Mouse (Mus musculus): ENCODE measurements around the gene Gm10799.

Gm10799 gene

DNA sequence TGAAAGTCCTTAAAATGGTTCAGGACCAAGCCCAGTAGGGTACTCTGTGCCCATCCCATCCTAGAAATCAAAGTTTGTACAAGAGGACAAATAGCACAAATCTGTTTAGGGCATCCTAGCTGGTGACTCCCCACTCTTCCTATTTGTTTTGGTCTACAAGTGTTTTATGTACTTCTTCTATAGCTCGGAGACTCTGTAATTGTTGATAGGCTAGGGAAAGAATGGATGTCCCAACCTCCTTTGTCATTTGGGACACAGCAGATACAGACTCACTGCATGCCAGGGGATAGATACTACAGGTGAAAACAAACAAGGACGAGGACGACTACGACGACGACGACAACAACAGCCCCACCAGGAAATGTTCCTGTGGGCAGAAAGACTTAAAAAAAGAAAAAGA is at the start of gene Gm10799:
TSS of gene Gm10799 (minus strand) at position 101 of the 400 bp plus-strand sequence.
- 81% methylated on average over 7 of the region's 7 CpGs for WGBS

DNA sequence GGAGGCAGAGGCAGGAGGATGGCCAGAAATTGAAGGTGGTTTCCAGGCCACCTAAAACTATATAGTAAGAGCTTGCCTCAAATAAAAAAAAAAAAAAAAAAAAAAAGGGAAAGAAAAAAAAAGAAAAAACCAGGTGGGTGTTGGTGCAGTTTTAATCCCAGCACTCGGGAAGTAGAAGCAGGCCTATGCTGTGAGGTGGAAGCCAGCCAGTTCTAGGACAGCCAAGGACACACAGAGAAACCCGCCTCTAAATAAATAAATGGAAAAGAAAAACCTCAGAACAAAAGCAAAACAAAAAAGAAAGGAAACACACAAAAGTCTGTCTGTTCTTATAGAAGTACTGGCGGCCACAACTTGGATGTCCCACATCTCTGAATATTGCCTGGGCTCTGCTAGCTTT is 46.5 kb upstream of the Gm10799 start:
- 61% methylated on average over 3 of the region's 3 CpGs for WGBS

DNA sequence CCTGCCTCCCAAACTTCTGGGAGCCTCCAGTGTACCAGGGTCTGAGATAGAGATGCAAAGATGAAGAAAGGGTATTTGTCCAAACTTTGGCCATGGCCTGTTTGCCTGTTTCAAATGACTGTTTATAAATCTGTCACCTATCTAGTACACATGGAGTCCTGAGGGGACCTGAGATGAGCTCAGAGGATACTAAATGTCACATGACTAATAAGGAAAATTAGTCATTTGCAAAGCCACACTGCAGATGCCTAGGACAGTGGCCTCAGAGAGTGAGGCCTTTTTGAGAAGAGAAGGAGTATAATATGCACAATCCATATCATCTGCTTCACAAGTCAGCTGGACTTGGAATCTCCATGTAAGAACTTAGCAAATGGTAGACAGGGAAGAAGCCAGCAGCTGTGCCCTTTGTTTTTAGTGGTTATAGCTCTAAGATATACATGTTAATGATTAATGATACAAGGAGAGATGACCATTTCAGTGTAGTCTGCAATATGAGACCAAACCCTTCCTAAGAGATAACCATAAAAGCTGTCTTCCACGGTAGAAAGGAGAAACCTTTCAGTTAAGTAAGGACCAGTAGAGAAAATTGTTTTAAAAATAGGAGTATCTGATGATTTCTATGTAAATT is 42.9 kb upstream of the Gm10799 start:
- WGBS = no CpG with 5 or more reads among the region's 1 CpGs

DNA sequence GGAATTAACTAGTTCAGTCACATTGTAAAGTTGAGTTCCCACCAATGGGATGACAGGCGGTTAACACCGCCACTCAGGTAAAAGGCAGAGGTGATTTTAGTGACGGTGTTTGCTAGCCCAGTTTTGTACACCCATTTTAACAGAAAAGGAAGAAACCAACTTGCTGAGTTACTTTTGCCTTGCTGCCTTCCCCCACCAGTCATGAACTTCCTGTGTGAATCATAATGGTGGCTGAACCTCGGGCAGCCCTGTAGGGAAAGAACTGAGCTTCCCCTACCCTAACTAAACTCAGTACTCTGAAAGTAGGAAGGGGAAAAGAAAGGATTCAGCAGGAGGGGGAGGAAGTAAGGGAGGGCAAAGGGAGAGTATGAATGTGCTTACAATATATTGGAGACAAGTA is 41.7 kb upstream of the Gm10799 start:
- 89% methylated on average over 4 of the region's 4 CpGs for WGBS

DNA sequence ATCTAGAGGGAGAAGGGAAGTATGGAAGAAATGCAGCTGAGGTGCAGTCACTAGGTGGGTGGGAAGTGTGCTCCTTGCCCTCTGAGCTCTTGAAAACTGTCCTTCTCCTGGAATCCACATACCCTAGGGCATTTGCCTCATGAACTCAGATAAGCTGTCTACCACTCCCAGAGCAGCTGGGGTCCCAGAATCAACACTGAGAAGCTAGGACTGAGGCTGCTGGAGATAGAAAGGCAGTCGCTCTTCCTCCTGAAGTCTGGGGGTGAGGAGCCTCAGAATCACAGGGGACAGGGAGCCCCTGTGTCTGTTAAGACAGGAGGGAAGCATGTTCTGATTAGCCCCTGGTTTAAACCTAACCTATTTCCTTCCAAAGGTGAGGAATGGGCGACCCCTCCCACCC is 41.2 kb upstream of the Gm10799 start:
- 84% methylated on average over 2 of the region's 2 CpGs for WGBS

DNA sequence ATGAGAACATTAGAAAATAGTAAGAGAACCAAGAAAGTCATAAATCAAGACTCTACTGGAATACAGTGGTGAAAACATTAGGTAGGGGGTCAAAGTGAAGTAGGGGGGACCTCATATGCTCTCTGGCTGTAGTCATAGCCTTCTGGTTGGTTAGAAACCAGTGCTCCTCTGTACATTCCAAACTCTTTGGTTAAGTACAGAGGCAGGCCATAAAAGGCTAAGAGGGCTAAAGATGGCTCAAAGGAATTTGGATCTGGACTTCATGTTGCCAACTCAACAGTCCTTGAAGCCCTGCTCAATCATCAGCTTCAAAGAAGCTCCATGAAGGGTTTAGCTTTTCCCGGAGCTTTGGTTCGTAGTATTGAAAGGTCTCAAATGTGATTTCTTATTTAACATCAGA is 40.7 kb upstream of the Gm10799 start:
- WGBS = 96% methylated on average over 2 of the region's 2 CpGs

DNA sequence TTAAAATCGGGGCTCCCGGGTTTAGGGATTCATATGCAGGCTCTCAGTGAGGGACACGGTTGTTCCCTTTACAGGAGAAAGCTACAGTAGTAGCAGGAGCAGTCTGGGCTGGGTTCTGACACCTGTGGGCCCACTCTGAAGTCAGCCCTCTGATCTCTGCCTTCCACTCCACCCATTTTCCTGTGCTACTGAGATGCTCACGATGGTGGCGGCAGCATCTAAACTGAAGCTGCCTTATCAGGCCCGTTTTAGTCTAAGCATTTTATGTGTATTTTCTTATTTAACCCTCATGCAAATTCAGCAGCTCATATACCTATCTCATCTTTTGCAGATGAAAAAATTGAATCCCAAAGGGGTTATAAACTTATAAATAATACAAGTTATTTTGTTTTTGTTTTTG is 36.5 kb upstream of the Gm10799 start:
- 91% methylated on average over 6 of the region's 6 CpGs for WGBS

DNA sequence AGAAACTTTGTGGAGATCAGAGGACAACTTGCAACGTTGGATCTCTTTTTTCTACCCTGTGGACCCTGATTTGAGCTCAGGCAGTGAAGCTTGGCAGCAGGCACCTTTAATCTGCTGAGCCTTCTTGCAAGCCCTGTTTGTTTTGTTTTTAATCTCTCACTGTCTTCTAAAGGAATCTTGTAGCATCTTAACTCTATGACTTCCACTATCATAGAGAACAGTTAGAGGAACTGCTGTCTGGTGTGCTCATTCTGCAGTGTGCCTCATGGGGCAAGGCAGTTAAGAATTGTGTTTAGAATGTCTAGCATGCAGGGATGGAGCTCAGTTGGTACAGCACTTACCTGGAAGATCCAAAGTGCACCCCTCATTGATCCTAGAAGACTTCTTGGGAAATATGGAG is 31.6 kb upstream of the Gm10799 start:
- 76% methylated on average over 1 of the region's 1 CpGs for WGBS

DNA sequence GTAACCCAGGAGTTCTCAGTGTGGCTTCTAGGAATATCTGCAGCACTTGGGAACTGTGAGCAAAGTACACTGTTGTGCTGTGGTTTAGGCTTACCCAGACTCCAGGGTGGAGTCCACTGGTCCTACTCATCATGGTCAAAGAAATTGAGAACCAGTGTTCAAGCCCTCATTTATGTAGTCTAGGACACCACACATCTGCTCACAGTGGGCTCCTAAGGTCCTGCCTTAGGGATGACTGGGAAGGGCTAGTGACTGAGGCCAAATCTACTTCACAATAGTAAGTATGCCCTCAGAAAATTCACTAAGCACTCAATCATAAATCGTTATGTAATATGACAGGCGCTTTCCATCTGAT is 30.9 kb upstream of the Gm10799 start:
- 98% methylated on average over 2 of the region's 2 CpGs for WGBS

DNA sequence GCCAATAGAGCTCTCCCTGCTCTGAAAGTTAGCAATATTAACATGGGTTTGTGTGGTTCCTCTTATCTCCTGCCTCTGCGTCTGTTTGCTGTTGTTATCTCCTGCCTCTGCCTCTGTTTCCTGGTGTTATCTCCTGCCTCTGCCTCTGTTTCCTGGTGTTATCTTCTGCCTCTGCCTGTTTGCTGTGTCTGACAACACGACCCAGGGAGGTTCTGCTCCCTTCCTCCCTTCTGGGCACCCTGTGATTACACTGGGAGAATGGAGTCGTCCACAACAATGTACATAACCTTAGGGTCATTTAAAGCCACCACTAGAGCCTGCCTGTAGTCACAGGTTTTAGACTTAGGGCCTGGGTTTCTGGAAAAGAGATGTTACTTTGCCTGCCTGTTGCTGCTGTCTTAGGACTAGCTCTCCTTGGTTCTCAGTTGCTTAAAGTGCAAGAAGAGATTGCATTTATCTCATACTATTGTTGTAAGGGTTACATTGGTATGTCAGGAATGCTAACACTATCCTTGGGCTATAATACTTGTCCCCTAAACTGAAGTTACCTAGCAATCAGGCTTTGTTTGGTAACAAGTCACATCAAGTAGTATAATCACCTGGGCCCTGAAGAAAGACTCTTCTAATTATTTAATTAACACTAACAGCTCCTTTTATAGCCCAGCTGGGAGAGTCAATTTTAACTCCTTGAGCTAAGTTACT is 30.3 kb upstream of the Gm10799 start:
- 68% methylated on average over 3 of the region's 3 CpGs for WGBS

DNA sequence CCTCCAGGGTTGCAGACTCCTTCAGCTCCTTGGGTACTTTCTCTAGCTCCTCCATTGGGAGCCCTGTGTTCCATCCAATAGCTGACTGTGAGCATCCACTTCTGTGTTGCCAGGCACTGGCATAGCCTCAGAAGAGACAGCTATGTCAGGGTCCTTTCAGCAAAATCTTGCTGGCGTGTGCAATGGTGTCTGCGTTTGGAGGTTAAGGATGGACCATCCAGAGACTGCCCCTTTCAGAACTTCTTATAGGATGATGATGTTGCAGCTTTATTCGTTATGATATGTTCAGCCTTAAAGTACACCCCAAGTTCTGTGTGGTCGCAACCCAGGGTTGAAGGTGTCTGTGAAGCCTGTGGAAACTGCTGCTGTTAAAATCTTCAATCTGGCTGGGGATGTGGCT is 29.0 kb upstream of the Gm10799 start:
- WGBS = 97% methylated on average over 4 of the region's 4 CpGs

DNA sequence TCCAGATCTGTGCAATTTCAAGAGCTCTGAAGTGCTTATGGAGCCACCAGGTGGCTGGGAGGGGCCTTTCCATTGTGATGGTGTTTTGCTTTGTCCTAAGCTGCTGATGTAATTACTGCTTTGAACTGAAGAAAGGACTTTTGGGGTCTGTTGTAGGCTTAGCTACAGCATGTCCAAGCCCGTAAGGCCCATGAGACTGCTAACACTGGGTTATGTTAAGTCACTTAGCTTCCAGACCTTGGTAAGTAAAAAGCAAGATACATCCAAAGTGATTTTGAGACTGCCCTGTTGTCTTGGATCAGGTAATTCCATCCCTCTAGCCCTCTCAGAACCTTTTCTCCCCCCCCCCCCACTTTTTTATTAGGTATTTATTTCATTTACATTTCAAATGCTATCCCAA is 28.4 kb upstream of the Gm10799 start:
- WGBS = 81% methylated on average over 1 of the region's 1 CpGs

DNA sequence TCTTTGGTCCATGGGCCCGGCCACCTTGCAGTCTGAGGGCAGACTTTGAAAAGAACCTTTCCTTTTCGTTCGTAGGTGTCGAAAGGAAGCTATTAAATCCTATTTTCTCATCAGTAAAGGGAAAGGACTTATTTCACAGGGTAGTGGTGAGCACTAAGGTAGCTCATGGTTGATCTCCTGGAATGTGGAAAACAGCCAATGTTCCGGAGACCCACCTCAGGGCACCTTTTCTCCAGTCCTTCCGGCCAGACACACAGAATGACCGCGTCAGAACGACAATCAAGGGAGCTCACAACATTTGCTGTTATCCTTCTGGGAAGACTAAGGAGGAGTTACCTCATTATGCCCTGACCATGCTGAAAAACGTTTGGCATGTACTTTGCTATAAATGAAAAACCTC is 27.9 kb upstream of the Gm10799 start:
- WGBS = 58% methylated on average over 10 of the region's 10 CpGs

DNA sequence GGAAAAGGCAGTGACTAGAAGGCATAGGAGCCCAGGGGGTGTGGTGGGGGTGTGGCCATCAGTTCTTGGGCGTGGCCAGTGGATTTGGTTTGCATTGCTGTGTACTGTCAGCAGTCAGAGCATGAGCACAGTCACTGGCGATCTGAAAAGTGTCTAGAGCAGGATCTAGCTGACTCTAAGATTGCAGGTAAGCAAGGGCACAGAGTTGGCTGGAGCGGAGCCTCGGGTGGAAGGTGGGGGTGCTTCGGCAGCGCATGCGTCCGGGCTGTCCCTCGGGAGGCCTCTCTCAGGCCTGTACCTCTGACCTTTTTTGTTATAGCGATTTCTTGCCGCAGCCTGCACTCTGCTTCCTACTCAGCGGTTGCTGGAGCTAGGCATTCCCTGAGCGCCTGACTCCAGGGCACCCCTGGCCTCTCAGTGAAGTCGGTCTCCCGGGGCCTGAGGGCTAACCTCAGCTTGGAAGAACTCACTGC is 27.4 kb upstream of the Gm10799 start, which contains the start of gene Cd59a:
TSS of gene Cd59a (plus strand) at position 61 of the 473 bp plus-strand sequence.
- WGBS = 15% methylated on average over 15 of the region's 15 CpGs

DNA sequence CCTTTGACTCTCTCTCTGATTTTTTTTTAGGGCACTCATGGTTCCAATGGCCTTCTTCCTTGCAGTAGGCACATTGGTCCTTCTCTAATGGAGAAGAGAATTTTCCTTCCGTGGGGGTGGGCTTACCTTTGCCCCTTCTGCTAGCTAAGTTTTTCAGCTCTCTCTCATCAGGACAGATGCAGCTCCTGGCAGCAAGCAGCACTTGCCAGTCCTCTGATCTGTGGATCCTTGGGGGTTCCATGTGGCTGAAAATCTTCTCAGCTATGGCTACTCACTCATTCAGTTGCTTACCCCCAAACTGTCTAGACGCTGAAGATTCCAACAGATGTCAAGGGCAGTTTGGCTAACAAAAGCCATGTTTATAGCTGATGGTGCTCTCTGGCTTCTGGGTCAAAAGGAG is 25.0 kb upstream of the Gm10799 start:
- 84% methylated on average over 2 of the region's 2 CpGs for WGBS

DNA sequence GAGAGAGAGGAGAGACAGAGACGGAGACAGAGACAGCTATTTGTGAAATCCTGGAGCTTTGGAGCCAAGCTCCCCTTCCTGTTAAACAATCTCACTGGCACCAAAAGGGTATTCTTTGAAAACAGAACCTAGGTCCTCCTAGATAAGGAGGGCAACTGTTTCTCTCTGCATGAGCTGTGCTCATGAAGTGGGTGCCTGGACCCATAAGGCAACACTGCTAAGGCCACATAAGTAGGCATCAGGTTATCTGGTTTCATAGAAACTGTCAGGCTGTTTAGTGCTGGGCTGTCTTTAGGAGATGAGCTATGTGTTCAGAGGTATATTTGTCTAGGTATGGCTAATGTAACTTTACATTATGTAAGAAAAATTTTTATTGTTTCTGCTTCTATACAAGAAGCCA is 19.2 kb upstream of the Gm10799 start:
- 70% methylated on average over 1 of the region's 1 CpGs for WGBS

DNA sequence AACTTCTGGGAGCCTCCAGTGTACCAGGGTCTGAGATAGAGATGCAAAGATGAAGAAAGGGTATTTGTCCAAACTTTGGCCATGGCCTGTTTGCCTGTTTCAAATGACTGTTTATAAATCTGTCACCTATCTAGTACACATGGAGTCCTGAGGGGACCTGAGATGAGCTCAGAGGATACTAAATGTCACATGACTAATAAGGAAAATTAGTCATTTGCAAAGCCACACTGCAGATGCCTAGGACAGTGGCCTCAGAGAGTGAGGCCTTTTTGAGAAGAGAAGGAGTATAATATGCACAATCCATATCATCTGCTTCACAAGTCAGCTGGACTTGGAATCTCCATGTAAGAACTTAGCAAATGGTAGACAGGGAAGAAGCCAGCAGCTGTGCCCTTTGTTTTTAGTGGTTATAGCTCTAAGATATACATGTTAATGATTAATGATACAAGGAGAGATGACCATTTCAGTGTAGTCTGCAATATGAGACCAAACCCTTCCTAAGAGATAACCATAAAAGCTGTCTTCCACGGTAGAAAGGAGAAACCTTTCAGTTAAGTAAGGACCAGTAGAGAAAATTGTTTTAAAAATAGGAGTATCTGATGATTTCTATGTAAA is 13.2 kb upstream of the Gm10799 start:
- 100% methylated on average over 1 of the region's 1 CpGs for WGBS

DNA sequence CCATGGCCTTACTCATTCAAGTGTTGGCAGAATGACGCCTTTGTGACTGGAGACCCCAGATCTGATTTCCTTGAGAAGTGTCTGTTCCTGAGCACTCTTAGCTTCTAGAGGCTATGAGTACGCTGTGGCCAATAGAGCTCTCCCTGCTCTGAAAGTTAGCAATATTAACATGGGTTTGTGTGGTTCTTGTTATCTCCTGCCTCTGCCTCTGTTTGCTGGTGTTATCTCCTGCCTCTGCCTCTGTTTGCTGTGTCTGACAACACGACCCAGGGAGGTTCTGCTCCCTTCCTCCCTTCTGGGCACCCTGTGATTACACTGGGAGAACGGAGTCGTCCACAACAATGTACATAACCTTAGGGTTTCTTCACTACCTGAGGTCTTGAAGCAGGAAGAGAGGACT is 9.9 kb upstream of the Gm10799 start:
- WGBS = 83% methylated on average over 5 of the region's 5 CpGs

DNA sequence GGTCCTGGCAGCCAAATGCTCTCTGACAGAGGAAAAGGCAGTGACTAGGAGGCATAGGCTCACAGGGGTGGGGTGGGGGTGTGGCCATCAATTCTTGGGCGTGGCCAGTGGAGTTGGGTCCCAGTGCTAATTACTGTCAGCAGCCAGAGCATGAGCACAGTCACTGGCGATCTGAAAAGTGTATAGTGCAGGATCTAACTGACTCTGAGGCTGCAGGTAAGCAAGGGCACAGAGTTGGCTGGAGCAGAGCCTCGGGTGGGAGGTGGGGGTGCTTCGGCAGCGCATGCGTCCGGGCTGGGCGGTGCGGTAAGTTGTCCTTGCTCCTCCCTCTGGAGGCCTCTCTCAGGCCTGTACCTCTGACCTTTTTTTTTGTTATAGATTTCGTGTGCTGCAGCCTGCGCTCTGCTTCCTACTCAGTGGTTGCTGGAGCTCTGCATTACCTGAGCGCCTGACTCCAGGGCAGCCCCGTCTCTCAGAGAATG is 1.4 kb upstream of the Gm10799 start, which contains the start of gene Cd59b:
TSS of gene Cd59b (plus strand) at position 146 of the 482 bp plus-strand sequence.
- 6% methylated on average over 13 of the region's 13 CpGs for WGBS

DNA sequence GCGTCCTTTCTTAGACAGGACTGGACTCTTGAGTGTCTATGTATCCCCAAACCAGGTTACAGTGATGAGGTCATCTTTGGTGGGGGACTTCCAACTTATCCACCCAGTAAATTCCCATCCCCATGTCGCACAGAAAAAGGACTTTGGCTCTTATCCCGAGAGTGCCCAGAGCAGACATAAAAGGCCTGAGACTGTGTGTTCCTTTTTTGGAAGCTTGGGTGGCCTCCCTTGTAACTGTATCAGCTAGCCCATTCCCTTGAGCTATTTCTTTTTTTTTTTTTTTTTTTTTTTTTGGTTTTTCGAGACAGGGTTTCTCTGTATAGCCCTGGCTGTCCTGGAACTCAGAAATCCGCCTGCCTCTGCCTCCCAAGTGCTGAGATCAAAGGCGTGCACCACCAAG is 2.8 kb downstream of the Gm10799 start, which contains the start of gene Gm10912:
TSS of gene Gm10912 (plus strand) at position 301 of the 400 bp plus-strand sequence.
- WGBS = 75% methylated on average over 6 of the region's 6 CpGs

DNA sequence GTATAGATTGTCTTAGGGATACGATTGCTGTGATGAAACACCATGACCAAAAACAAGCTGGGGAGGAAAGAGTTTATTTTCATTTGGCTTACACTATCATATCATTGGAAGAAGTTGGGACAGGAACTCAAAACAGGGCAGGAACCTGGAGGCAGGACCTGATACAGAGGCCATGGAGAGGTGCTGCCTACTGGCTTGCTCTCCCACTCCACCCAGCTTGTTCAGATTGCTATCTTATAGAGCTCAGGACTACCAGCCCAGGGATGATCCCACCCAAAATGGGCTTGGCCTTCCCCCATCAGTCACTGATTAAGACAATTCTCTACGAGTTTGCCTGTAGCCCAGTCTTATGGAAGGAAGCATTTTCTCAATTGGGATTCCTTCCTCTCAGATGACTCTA is 4.2 kb downstream of the Gm10799 start:
- WGBS = 80% methylated on average over 2 of the region's 2 CpGs

DNA sequence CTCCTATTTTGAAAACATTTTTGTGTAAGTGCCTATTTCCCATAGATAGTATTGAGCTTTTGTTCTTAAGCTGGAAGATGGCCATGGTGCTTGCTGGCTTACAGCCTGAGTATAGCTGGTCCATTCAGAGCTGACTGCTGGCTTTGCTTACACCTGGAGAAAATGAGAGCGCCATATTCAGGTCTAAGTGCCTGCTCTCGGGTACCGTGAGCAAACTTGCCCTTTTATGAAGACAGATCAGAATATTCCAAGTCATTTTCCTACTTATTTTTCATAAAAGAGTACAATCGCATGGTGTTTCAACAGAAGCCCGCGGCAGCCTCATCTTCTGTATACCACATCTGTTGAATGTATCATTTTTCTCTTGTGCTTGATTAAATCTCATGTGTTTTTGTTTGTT is 7.4 kb downstream of the Gm10799 start:
- 87% methylated on average over 6 of the region's 6 CpGs for WGBS

DNA sequence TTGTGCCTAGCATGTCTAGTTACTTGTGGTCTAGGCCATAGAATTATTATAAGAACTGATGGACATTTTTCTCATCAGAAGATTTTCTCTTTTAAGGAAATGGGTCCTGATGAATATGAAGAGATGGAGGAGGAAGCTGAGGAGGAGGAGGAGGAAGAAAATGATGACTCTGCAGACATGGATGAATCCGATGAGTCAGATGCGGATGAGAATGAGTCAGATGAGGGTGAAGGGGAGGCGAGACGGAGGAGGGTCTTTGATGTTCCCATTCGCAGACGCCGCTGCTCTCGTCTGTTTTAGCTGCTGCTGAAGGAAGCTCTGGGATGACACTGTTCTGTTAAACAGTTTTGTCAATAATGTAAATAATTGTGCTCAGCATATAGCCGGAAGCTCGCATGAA is 8.6 kb downstream of the Gm10799 start:
- 59% methylated on average over 10 of the region's 10 CpGs for WGBS
